Mouse (Mus musculus): ENCODE measurements at regions not wholly inside any gene's neighbourhood (a gene's known extent, or its start where the extent isn't known, plus 50 kb on each side); places are given as distances from the start of the nearest gene placed in this dataset.

DNA sequence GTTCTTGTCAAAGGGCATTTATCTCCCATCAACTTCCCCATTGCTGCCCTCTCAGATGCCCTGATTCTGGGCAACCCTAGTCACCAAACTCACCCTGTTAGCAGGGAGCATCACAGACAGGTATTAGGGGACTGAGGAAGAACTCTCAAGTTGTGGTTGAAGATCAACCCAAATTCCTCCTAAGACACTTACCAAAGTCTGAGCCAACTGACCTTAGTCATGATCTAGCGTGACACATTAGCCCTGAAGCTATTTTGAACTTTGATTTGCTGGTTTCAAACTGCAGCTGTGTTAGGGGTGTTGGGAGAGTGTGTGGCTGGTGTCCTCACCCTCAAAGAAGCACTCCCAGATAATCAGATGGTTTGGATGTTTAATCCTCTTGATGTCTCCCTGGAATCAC is 170.5 kb downstream of the Ppp4r2 start:
- Histone ChIP-seq H3K4me1 (ENCODE audit: control insufficient read depth, insufficient read depth, low read length) (no peaks in the 10 kb centered on the region), H3K9ac (ENCODE audit: low read depth, low read length) (no peak overlapping the region), H3K27me3 (ENCODE audit: control insufficient read depth, insufficient read depth, low read length) (no peaks in the 10 kb centered on the region), H3K36me3 (ENCODE audit: control insufficient read depth, insufficient read depth, low read length) (no peaks in the 10 kb centered on the region), H3K27ac (ENCODE audit: low read depth, low read length) (no peak overlapping the region), H3K4me3 (ENCODE audit: low read length) (no peak overlapping the region), H3K4me2 (replicated peaks; ENCODE audit: low read depth, low read length) (no peak overlapping the region), H3K9me3 (ENCODE audit: control insufficient read depth, low read length) (no peaks in the 10 kb centered on the region)
- no peak for ATAC-seq (ENCODE audit: low FRiP score, low TSS enrichment)
- 75% methylated on average over 1 of the region's 1 CpGs for WGBS

DNA sequence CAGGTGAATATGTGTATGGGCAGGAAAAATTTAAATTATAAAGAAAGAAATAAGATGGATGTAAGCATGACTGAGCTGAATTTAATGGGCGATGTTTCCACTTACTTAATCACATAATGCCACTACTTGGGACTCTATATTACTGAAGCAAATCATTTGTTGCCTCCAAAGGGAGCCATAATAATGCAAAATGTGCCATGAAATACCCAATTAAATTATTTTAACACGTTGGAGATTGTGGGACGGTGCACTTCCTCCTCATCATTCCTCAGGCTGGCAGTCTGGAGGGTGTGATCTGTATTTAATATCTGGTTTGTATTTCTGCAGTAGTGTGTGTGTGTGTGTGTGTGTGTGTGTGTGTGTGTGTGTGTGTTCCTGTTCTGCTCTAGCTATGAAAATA is 188.2 kb downstream of the Ppp4r2 start:
- Histone ChIP-seq H3K27ac (ENCODE audit: low read depth, low read length) (no peak overlapping the region), H3K36me3 (ENCODE audit: control insufficient read depth, insufficient read depth, low read length) (no peaks in the 10 kb centered on the region), H3K9me3 (ENCODE audit: control insufficient read depth, low read length) (no peaks in the 10 kb centered on the region), H3K4me3 (ENCODE audit: low read length) (no peak overlapping the region), H3K27me3 (ENCODE audit: control insufficient read depth, insufficient read depth, low read length) (no peaks in the 10 kb centered on the region), H3K9ac (ENCODE audit: low read depth, low read length) (no peak overlapping the region), H3K4me2 (replicated peaks; ENCODE audit: low read depth, low read length) (no peak overlapping the region), H3K4me1 (ENCODE audit: control insufficient read depth, insufficient read depth, low read length) (no peaks in the 10 kb centered on the region)
- WGBS, result 70% methylated on average over 3 of the region's 3 CpGs
- ATAC-seq (ENCODE audit: low FRiP score, low TSS enrichment), result no peak

- no peak overlapping the region for H3K27ac ChIP-seq (ENCODE audit: low read depth, low read length)
- ATAC-seq (ENCODE audit: low FRiP score, low TSS enrichment), result no peak
- 83% methylated on average over 4 of the region's 4 CpGs for WGBS
- H3K27me3 ChIP-seq (ENCODE audit: control insufficient read depth, insufficient read depth, low read length), result no peaks in the 10 kb centered on the region
- no peaks in the 10 kb centered on the region for H3K9me3 ChIP-seq (ENCODE audit: control insufficient read depth, low read length)
- no peaks in the 10 kb centered on the region for H3K4me1 ChIP-seq (ENCODE audit: control insufficient read depth, insufficient read depth, low read length)
- no peaks in the 10 kb centered on the region for H3K36me3 ChIP-seq (ENCODE audit: control insufficient read depth, insufficient read depth, low read length)
- no peak overlapping the region for H3K9ac ChIP-seq (ENCODE audit: low read depth, low read length)
- H3K4me3 ChIP-seq (ENCODE audit: low read length), result no peak overlapping the region
- no peak overlapping the region for H3K4me2 ChIP-seq (replicated peaks; ENCODE audit: low read depth, low read length)
Observed at GRCm38 (mm10) chr6:101025816-101026215, 192.4 kb downstream of the Ppp4r2 start.

GRCm38 (mm10) chr6:101027462-101027861 is 194.0 kb downstream of the Ppp4r2 start:
- WGBS, result 30% methylated on average over 10 of the region's 10 CpGs
- Histone ChIP-seq H3K36me3 (ENCODE audit: control insufficient read depth, insufficient read depth, low read length) (no peaks in the 10 kb centered on the region), H3K9ac (ENCODE audit: low read depth, low read length) (no peak overlapping the region), H3K4me1 (ENCODE audit: control insufficient read depth, insufficient read depth, low read length) (no peaks in the 10 kb centered on the region), H3K4me3 (ENCODE audit: low read length) (no peak overlapping the region), H3K4me2 (replicated peaks; ENCODE audit: low read depth, low read length) (no peak overlapping the region), H3K27me3 (ENCODE audit: control insufficient read depth, insufficient read depth, low read length) (no peaks in the 10 kb centered on the region), H3K9me3 (ENCODE audit: control insufficient read depth, low read length) (no peaks in the 10 kb centered on the region), H3K27ac (ENCODE audit: low read depth, low read length) (no peak overlapping the region)
- ATAC-seq (ENCODE audit: low FRiP score, low TSS enrichment), result no peak

- 28% methylated on average over 3 of the region's 3 CpGs for WGBS
- no peak overlapping the region for H3K27ac ChIP-seq (ENCODE audit: low read depth, low read length)
- no peak overlapping the region for H3K4me3 ChIP-seq (ENCODE audit: low read length)
- H3K9me3 ChIP-seq (ENCODE audit: control insufficient read depth, low read length), result no peaks in the 10 kb centered on the region
- no peak overlapping the region for H3K9ac ChIP-seq (ENCODE audit: low read depth, low read length)
- H3K4me1 ChIP-seq (ENCODE audit: control insufficient read depth, insufficient read depth, low read length), result no peaks in the 10 kb centered on the region
- no peak for ATAC-seq (ENCODE audit: low FRiP score, low TSS enrichment)
- no peaks in the 10 kb centered on the region for H3K27me3 ChIP-seq (ENCODE audit: control insufficient read depth, insufficient read depth, low read length)
- no peaks in the 10 kb centered on the region for H3K36me3 ChIP-seq (ENCODE audit: control insufficient read depth, insufficient read depth, low read length)
- no peak overlapping the region for H3K4me2 ChIP-seq (replicated peaks; ENCODE audit: low read depth, low read length)
Observed at GRCm38 (mm10) chr6:101029436-101029835, 196.0 kb downstream of the Ppp4r2 start.

DNA sequence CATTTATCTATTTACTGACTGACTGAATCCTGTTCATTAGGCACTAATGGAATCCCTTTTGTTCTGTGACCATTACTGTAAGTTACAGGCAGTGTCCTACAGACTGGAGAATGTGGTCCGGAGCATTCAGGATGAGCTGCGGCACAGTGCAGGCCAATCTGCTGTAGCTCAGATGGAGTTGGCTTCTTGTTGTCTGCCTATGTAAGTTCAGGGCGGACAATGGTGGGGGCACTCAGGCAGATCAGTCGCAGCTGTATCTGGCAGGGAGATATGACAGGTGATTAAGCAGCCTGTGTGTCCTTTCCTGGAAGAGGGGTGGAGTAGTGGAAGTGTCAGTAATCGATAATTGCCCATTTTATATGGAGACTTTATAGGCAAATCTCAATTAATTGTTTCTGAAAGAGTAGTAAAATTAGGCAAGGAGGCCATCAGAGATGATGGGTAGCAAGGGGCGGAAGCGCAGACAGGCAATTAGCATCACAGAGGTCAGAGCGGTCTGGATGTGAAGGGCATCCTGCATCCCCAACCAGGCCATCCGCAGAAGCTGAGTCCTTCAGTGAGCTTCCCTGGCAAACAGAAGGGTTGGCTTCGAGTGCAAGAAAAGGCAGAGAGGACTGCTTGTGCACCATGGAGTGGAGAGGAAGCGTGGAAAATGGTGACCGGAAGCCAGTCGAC is 197.2 kb downstream of the Ppp4r2 start:
- Histone ChIP-seq H3K9ac (ENCODE audit: low read depth, low read length) (no peak overlapping the region), H3K36me3 (ENCODE audit: control insufficient read depth, insufficient read depth, low read length) (no peaks in the 10 kb centered on the region), H3K4me1 (ENCODE audit: control insufficient read depth, insufficient read depth, low read length) (no peaks in the 10 kb centered on the region), H3K27me3 (ENCODE audit: control insufficient read depth, insufficient read depth, low read length) (no peaks in the 10 kb centered on the region), H3K27ac (ENCODE audit: low read depth, low read length) (no peak overlapping the region), H3K9me3 (ENCODE audit: control insufficient read depth, low read length) (no peaks in the 10 kb centered on the region), H3K4me3 (ENCODE audit: low read length) (no peak overlapping the region), H3K4me2 (replicated peaks; ENCODE audit: low read depth, low read length) (no peak overlapping the region)
- WGBS, result 87% methylated on average over 13 of the region's 13 CpGs
- no peak for ATAC-seq (ENCODE audit: low FRiP score, low TSS enrichment)

DNA sequence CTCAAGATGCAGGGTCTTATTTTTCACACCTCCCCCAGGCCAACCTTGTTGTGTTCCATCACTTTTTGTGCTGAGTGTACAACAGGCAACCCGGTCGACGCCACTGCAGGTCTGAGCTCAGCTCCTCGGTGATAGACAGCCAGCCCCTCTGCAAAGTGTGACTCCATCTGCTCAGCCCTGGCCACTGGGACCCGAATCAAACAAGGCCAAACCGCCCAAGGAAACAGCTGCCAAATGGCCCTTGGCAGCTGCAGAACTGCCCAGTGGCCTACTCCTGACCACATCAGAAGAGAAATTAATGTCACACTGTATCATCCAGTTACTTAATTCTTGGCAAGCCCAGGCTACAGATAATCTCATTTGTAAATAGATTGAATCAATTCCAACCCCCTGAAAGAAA is 213.3 kb downstream of the Ppp4r2 start:
- no peaks in the 10 kb centered on the region for H3K9me3 ChIP-seq (ENCODE audit: control insufficient read depth, low read length)
- H3K9ac ChIP-seq (ENCODE audit: low read depth, low read length), result no peak overlapping the region
- peaks cover 10% of the 10 kb centered on the region for H3K4me1 ChIP-seq (ENCODE audit: control insufficient read depth, insufficient read depth, low read length)
- 30% methylated on average over 6 of the region's 6 CpGs for WGBS
- H3K27me3 ChIP-seq (ENCODE audit: control insufficient read depth, insufficient read depth, low read length), result no peaks in the 10 kb centered on the region
- no peaks in the 10 kb centered on the region for H3K36me3 ChIP-seq (ENCODE audit: control insufficient read depth, insufficient read depth, low read length)
- H3K27ac ChIP-seq (ENCODE audit: low read depth, low read length), result no peak overlapping the region
- H3K4me3 ChIP-seq (ENCODE audit: low read length), result no peak overlapping the region
- no peak for ATAC-seq (ENCODE audit: low FRiP score, low TSS enrichment)
- H3K4me2 ChIP-seq (replicated peaks; ENCODE audit: low read depth, low read length), result no peak overlapping the region

DNA sequence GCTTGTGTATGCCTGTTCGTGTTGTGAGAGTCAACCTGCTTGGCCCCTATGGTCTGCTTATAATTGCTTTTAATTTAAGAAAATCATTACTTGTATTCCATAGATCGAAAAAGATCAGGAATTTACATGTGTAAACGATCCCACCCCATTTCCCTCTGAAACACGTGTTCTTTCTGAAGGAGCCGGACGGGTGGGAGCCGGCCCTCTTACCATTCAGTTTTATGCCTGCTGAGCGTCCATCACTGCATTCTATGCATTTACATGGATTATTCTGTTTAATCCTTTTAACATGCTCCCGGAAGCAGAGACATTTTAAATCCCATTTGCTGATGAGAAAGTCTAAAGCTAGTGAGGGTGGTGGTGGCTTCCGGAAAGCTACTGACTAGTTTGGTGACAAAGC is 213.8 kb downstream of the Ppp4r2 start:
- H3K4me3 ChIP-seq (ENCODE audit: low read length), result no peak overlapping the region
- no peaks in the 10 kb centered on the region for H3K36me3 ChIP-seq (ENCODE audit: control insufficient read depth, insufficient read depth, low read length)
- H3K9ac ChIP-seq (ENCODE audit: low read depth, low read length), result no peak overlapping the region
- H3K27me3 ChIP-seq (ENCODE audit: control insufficient read depth, insufficient read depth, low read length), result no peaks in the 10 kb centered on the region
- 81% methylated on average over 10 of the region's 10 CpGs for WGBS
- no peak for ATAC-seq (ENCODE audit: low FRiP score, low TSS enrichment)
- no peak overlapping the region for H3K4me2 ChIP-seq (replicated peaks; ENCODE audit: low read depth, low read length)
- no peaks in the 10 kb centered on the region for H3K9me3 ChIP-seq (ENCODE audit: control insufficient read depth, low read length)
- H3K27ac ChIP-seq (ENCODE audit: low read depth, low read length), result no peak overlapping the region
- peaks cover 10% of the 10 kb centered on the region for H3K4me1 ChIP-seq (ENCODE audit: control insufficient read depth, insufficient read depth, low read length)

DNA sequence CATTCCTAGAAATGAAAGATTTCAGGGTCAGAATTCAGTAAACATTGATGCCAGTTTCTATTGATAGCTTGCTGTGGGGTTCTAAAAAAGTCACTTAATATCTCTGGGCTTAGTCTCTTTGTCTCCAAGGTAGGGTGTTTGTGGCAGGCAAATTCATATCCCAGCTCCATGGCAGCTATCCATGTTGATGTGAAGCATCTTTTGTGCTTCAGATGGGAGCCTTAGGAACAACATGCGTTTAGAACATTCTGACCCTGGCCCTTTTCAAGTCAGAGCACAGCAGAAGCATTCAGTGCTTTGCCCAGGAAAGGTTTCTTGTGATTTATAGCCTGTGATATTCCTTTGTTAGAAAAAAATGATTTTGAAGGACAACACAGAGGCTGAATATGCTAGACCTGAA is 215.0 kb downstream of the Ppp4r2 start:
- no peaks in the 10 kb centered on the region for H3K36me3 ChIP-seq (ENCODE audit: control insufficient read depth, insufficient read depth, low read length)
- H3K4me3 ChIP-seq (ENCODE audit: low read length), result no peak overlapping the region
- no peaks in the 10 kb centered on the region for H3K9me3 ChIP-seq (ENCODE audit: control insufficient read depth, low read length)
- H3K9ac ChIP-seq (ENCODE audit: low read depth, low read length), result no peak overlapping the region
- H3K27me3 ChIP-seq (ENCODE audit: control insufficient read depth, insufficient read depth, low read length), result no peaks in the 10 kb centered on the region
- no peak overlapping the region for H3K4me2 ChIP-seq (replicated peaks; ENCODE audit: low read depth, low read length)
- peaks cover 10% of the 10 kb centered on the region for H3K4me1 ChIP-seq (ENCODE audit: control insufficient read depth, insufficient read depth, low read length)
- 34% methylated on average over 1 of the region's 1 CpGs for whole genome bisulfite sequencing
- ATAC-seq (ENCODE audit: low FRiP score, low TSS enrichment), result no peak
- H3K27ac ChIP-seq (ENCODE audit: low read depth, low read length), result no peak overlapping the region

Measured in kidney, embryonic 14.5 days (tissue).